Mouse (Mus musculus) right cerebral cortex, postnatal 10 days (tissue): ENCODE measurements around the gene 1700011M02Rik.
"Not testable (repeated sequence)": the region's sequence is repeated elsewhere in the genome, so short reads cannot be mapped to it uniquely, and the experiment has no call there.

Experiments used
- DNase-seq, 2 experiments: peaks; one replicate each; pipeline ENCODE4 v3.0.0; 2021; ENCODE audit warnings: low spot score in 2 of 2

The 1700011M02Rik gene

DNA sequence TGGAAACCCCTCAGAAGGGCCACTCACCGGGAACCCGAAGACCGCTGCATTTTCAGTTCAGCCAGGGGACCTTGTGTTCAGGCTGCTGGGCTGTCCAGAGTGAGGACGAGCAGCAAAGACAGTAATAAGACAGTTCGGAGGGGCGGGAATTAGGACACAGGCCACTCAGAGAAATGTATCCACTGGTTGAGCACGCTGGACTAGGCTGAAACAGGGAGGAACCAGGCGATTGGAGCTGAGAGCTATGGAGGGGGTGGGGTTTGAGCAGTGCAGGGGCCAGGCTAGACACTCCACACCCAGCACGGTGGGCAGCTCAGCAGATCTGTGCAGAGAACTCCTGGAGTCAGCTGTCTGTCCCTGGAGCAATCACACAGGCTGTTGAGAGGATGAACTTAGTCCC lies at the start of gene 1700011M02Rik, which contains the start of gene Dmrtc1a:
Gene 1700011M02Rik, plus strand, starts transcription at position 319 of the 400 bp plus-strand sequence.
Gene Dmrtc1a, minus strand, starts transcription at position 101 of the 400 bp plus-strand sequence.
- not testable (repeated sequence) for DNase-seq

DNA sequence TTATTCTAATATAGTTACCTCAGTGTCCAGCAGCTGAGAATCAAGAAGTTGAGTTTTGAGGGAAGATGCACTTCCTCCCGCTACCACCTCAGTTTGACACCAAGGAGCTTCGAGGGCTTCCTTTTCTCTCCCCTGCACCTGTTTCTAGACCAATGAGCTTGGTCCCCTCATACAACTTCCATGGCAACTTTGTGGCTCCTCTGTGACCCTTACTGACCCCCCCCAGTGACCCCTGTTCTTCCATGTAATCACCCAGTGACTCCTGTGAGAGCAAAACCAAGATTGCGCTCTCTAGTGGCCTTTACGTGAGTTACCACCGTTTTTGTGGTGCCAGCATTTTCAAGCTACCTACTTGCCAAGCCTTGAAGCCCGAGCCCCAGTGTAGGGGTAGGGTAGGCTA lies 40.8 kb upstream of the 1700011M02Rik start, which contains the start of gene 1700031F05Rik:
Gene 1700031F05Rik, minus strand, starts transcription at position 101 of the 400 bp plus-strand sequence.
- DNase-seq = no peak

DNA sequence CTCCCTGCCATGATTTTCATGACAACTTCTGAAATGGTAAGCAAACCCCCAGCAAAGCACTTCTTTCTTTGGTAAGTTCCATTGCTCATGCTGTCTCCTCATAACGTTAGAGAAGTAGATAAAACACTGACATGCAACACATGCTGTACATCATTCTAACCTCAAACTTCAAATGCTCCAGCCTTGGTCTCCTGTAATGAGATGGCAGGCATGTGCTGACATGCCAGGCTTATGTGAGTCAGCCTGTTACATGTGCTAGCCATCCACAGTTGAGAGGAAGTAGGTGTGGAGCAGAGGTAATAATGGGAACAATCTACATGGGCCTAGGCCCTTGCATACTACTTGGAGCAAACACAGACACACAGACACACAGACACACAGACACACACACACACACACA lies 6.1 kb downstream of the 1700011M02Rik start:
- not testable (repeated sequence) for DNase-seq

DNA sequence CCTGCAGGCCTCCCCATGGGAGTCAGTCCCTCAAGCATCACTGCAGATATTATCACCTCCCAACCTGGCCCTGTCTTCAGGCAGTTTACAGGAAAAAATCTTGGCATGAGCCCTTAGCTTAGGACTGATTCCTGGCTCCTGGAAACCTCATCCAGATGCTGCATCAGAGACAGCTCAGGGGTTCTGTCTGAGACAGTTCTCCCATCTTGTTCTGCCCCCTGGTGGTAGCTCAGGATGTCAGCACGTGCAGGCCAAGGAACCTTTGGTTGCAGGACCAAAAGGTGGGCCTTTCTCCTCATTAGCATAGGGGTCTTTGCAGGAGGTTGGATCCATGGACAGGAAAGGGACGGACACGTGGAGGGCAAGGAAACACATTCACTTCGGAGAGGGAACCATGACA lies 18.0 kb downstream of the 1700011M02Rik start:
- DNase-seq = peak in 1 of 2 experiments; percentile 41

DNA sequence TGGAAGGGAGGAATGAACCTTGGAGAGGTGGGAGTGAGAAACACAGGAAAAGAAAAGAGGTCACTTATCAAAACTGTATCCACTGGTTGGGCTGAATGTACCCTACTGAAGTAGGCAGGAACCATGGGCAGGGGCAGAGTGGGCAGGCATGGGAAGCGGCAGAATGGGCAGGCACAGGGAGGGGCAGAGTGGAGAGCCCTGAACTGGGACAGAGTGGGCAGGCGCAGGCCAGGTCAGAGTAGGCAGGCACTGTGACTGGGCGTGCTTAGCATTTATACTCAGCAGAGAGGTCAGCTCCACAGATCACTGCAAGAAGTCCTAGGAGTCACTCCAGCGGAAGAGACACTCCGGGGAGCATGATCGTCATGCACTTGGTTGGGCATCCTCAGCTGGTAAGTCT lies 19.4 kb downstream of the 1700011M02Rik start, which contains the start of gene 1700018G05Rik:
Gene 1700018G05Rik, plus strand, starts transcription at position 301 of the 400 bp plus-strand sequence.
- not testable (repeated sequence) for DNase-seq

DNA sequence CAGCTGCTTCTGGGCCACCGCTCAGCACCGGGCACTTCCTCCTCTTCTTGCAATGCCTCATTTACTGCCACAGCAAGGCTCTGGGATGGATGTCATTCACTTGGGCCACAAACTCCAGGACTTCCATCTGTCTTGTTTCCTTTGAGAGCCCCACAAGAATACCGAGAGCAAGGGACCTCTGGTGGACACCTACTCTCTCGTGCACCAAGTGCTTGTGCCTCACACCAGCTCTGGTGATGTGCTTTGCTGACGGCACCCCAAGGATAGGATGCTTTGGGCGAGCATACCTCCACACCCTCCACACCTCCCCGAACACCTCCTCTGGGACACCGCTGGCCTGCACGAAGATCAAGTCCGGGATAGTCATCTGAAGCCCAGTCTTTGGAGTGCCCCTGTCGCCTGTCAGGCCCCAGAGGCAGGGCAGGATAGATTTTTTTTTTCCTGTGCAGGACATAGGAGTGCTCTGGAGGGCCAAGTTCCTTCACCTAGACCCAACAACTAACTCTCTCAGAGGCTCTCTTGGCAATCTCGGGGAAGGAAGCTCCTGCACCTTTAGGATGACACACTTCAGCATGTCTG lies 24.4 kb downstream of the 1700011M02Rik start:
- peak in 1 of 2 experiments; percentile 19 for DNase-seq

DNA sequence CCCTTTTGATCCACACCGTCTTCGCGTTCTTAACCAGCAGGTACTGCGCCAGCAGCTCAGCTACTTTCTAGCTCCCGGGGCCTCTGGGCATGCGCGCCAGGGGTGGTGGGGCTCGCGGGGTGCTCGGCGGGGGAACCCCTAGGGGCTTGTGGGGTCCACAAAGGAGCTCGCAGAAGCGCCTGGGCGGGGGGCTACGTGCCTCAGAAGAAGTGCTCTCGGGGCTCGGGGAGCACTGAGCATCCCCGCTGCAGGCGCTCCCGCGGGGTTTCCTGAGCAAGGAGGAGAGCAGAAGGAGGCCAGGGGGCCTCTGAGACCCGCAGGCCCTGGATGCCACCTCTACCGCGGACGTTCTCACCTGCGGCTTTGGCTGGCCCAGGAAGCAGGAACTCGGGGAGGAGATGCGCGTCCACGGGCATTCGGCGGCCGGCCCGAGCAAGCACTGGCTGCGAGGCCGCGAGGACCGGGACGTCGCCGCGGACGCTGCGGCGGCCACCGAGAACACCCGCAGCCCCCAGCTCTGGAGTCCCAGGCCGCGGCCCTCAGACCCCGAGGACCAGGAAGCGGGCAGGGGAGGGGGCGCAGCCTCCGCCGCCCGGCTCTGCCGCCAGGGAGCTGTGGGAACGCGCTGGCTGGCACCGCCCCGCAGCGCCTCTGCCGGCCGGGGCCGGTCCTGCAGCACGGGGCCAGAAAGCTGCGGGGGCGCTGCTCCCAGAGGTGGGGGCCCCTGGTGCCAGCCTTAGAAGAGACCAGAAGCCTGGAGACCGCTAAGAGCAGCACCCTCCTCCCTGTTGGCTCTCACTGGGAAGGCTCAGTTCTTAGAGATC lies 25.1 kb downstream of the 1700011M02Rik start:
- peak; percentile 51 to 63 for DNase-seq

DNA sequence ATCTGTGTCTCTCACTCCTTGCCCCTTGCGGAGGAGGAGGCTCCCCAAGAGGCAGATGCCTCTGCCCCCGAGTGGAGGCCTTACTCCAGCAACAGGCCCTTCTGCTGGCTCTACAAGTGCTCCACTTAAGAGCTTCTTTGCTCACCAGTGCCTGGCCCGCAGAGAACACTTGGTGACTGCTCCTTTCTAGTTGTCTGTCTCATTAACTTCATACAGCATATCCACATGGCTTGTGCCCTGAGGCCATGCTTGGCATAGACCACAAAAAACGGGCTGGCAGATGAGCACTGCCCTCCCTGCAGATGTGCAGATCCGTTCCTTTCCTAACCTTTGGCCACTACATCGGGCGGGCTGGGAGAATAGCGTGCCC lies 25.7 kb downstream of the 1700011M02Rik start:
- DNase-seq = no peak

DNA sequence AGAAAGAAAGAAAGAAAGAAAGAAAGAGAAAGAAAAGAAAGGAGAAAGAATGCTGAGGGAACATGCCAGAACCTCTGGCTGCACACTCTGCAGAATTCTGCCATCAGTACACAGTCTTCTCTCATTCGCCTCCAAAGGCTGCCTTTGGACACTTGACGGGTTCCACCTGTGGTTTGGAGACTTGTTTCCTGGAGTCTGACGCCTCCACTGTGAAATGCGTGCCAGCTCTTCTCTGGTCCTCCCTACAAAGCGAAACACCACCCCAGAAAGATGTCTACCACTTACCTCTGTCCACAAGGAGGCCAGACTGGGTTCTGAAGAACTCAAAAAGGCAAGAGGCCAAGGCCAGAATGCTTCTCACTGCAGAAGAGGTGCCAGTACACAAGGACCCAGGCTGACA lies 28.0 kb downstream of the 1700011M02Rik start:
- no peak for DNase-seq

DNA sequence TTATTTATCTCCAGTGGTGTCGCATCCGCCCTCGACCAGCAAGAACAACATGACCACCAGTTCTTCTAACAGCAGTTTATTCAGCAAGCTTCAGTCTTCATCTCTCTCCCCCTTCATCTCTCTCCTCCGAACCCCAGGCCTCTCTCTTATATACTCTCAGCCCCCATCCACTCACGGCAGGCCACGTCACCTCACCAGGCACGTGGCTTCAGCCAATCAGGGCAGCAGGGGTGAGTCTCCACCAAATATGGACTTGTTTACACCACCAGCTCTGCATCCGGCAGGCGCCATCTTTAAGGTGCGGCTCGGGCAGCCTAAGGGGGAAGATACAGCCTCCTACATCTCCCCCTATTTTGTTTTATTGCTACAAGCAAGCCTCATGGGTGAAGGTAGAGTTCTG lies 41.4 kb downstream of the 1700011M02Rik start:
- not testable (repeated sequence) for DNase-seq

DNA sequence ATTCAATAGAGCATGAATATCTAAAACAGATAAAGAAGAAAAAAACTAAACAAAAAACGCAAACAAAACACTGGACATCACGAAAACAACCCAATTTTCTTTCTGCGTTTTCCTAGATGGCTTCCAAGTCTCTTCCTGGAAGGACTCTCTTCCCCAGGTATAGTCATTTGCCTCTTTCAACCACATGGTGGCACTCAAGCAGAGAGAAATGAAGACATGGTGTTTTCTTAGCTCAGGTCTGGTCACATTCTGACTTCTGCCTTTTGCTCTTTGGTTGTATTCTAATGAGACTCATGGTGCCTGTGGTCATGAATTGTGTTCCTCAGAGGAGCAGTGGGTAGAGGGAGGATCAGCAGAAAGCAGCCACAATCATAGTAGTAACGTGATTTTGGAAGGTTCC lies 50.2 kb downstream of the 1700011M02Rik start:
- peak; percentile 23 to 31 for DNase-seq
